Mouse (Mus musculus): ENCODE measurements around the gene Tmbim6.

DNA sequence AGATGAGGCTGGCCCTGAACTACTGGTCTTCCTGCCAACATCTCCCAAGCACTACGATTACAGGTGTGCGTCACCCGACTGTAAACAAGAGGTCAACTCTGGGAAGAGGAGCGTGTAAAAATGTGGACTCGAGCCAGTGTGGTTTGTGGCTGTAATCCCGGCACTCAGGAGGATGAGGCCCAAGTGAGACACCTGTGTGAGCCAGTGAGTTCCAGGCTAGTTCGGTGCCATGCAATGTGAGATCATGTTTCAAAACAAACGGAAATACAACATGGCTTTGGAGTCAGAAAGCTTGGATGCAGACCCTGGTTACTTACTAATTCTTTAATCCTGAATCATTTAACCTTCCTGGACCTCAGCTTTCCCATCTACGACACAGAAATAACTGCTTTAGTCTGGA lies 33.7 kb upstream of the Tmbim6 start:
- TF ChIP-seq CTCF (IDR thresholded peaks at IDR 0.05; ENCODE audit: extremely low read depth, insufficient read depth, insufficient read length, insufficient replicate concordance) (no peak), POLR2A (IDR thresholded peaks at IDR 0.05; ENCODE audit: low read depth, low read length) (no peak)

All from spleen, adult 2 months (tissue).